Mouse (Mus musculus) myocyte (in vitro differentiated cells): ENCODE measurements around the gene Tmem259.

ENCODE experiments used
- POLR2A ChIP-seq: IDR thresholded peaks from one replicate; pipeline ENCODE4 v1.6.1; 2011; ENCODE audit warnings: low read depth, mild to moderate bottlenecking, control low read depth, moderate library complexity; ENCODE audit not compliant: insufficient read length
- POLR2AphosphoS2 ChIP-seq: IDR thresholded peaks from one replicate; pipeline ENCODE4 v1.6.1; 2011; ENCODE audit warnings: low read depth, control low read depth; ENCODE audit not compliant: insufficient read length

DNA sequence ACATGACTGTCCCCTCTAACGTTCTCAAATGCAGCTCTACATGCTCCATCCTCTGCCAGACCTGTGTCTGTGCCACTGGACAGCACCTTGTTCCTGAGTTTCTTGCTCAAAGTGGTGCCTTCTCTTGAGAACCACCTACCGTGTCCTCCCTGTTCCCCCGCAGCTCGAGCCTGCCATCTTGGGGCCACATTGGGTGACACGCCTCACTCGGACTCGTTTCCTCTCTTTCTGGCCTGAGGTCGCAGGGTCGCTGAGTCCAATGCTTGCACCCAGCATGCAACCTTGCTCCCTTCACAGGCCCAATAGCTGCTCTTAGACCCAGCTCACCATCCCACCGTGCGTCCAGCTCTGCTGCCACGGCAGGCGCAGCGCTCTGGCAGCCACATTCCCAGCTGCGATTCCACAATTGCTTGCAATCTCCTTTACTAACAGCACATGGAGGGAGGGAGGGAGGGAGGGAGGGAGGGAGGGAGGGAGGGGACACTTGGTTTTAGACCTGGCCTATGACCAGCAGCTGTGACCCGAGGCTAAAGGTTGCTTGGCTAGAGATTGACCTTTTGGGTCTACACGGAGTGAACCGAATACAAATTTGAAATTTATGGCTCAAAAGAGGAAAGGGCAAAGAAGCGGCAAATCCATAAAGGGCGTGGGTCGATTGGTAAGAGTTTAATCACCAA, 25.9 kb downstream of the Tmem259 start:
- TF ChIP-seq POLR2A (no peak), POLR2AphosphoS2 (no peak)
